ENCODE assay signal across 8 mouse cellular contexts in genomic region chr15:4027671-4028410, GRCm38 (mm10). TPM values are rescaled to one million over a fixed set of nuclear protein-coding genes. Genes with fewer than 3 reads are reported as not detected.
DNase-seq lines count a peak whose midpoint lies in the region; ATAC-seq and TF ChIP-seq lines count a peak whose summit lies in the region.

No protein-coding gene starts in this region.

- no peaks in the 10 kb centered on the region for H3K9me3 ChIP-seq in heart, embryonic 10.5 days
- no peaks in the 10 kb centered on the region for H3K9me3 ChIP-seq in hindbrain, embryonic 12.5 days (replicated peaks)
- H3K9me3 ChIP-seq in liver, postnatal 0 days (ENCODE audit: low read length), result no peaks in the 10 kb centered on the region

- no peaks in the 10 kb centered on the region for H3K36me3 ChIP-seq in heart, embryonic 10.5 days
- no peaks in the 10 kb centered on the region for H3K36me3 ChIP-seq in hindbrain, embryonic 12.5 days
- no peaks in the 10 kb centered on the region for H3K36me3 ChIP-seq in liver, postnatal 0 days (replicated peaks; ENCODE audit: insufficient read depth, low read length)

- H3K4me2 ChIP-seq in hindbrain, embryonic 12.5 days (replicated peaks), result peak overlapping the region; percentile 66
- peak overlapping the region; percentile 97 for H3K4me2 ChIP-seq in liver, postnatal 0 days (ENCODE audit: low read depth, low read length)

- ATAC-seq in hindbrain, embryonic 12.5 days (ENCODE audit: low FRiP score), result no peak; the same call in 1 of the 2 replicates
- ATAC-seq in liver, postnatal 0 days, result no peak

- peak overlapping the region; percentile 96 for H3K27ac ChIP-seq in heart, embryonic 10.5 days
- no peak overlapping the region for H3K27ac ChIP-seq in bone marrow, adult 2 months (ENCODE audit: control insufficient read depth, insufficient read depth, low read depth, low read length, poor library complexity)
- H3K27ac ChIP-seq in hindbrain, embryonic 12.5 days, result peak overlapping the region; percentile 91; the same call in 1 of the 2 replicates
- no peak overlapping the region for H3K27ac ChIP-seq in liver, postnatal 0 days (ENCODE audit: low read depth)

- TF ChIP-seq EP300 in liver, postnatal 0 days (IDR thresholded peaks at IDR 0.05; ENCODE audit: low read depth), result no peak

- H3K4me3 ChIP-seq in heart, embryonic 10.5 days, result peak overlapping the region; percentile 85
- peak overlapping the region; percentile 75 for H3K4me3 ChIP-seq in bone marrow, adult 2 months (replicated peaks; ENCODE audit: control insufficient read depth, low read depth, low read length)
- H3K4me3 ChIP-seq in hindbrain, embryonic 12.5 days, result peak overlapping the region; percentile 63
- peak overlapping the region; percentile 78 for H3K4me3 ChIP-seq in liver, postnatal 0 days (ENCODE audit: low read depth, low read length)

- H3K27me3 ChIP-seq in heart, embryonic 10.5 days (ENCODE audit: insufficient read depth, poor library complexity, severe bottlenecking), result no peaks in the 10 kb centered on the region
- H3K27me3 ChIP-seq in hindbrain, embryonic 12.5 days, result 0 out of 2 replicates have a peak, but pooled peaks cover 3% of the 10 kb centered on the region
- no peaks in the 10 kb centered on the region for H3K27me3 ChIP-seq in liver, postnatal 0 days (ENCODE audit: insufficient read depth, low read length)

- H3K4me1 ChIP-seq in heart, embryonic 10.5 days, result peaks cover 32% of the 10 kb centered on the region
- H3K4me1 ChIP-seq in bone marrow, adult 2 months (ENCODE audit: control insufficient read depth, insufficient read depth, low read length), result no peaks in the 10 kb centered on the region; the same call in 1 of the 2 replicates
- H3K4me1 ChIP-seq in hindbrain, embryonic 12.5 days, result peaks cover 15% of the 10 kb centered on the region
- peaks cover 3% of the 10 kb centered on the region for H3K4me1 ChIP-seq in liver, postnatal 0 days (ENCODE audit: insufficient read depth)

- peak overlapping the region; percentile 67 for H3K9ac ChIP-seq in hindbrain, embryonic 12.5 days
- peak overlapping the region; percentile 68 for H3K9ac ChIP-seq in liver, postnatal 0 days (replicated peaks)

- intact Hi-C loops in heart, postnatal 14 days (cut with DNase I), result no loop called here

- WGBS in heart, embryonic 10.5 days, result 10% methylated on average over 6 of the region's 6 CpGs
- WGBS in bone marrow, adult 2 months, result 17% methylated on average over 6 of the region's 6 CpGs
- WGBS in hindbrain, embryonic 12.5 days, result 13% methylated on average over 6 of the region's 6 CpGs
- WGBS in liver, postnatal 0 days (ENCODE audit: insufficient replicate concordance), result 21% methylated on average over 6 of the region's 6 CpGs

- no peak for TF ChIP-seq CTCF in bone marrow, adult 2 months (IDR thresholded peaks at IDR 0.05; ENCODE audit: control insufficient read depth, insufficient read depth, low read length)
- TF ChIP-seq CTCF in liver, postnatal 0 days (IDR thresholded peaks at IDR 0.05; ENCODE audit: low read depth), result no peak

- TF ChIP-seq POLR2A in bone marrow, adult 2 months (IDR thresholded peaks at IDR 0.05; ENCODE audit: borderline replicate concordance, control insufficient read depth, low read depth, low read length), result no peak

- DNase-seq in heart, embryonic 10.5 days (ENCODE audit: low spot score), result no peak
- DNase-seq in heart, postnatal 14 days, result no peak
- DNase-seq in liver, postnatal 0 days, result no peak
- no peak for DNase-seq in thymus, postnatal 4 days
- no peak for DNase-seq in thymus, postnatal 10 days (ENCODE audit: low spot score in 2 of 2)
- DNase-seq in urinary bladder, adult 18-20 months (ENCODE audit: low spot score in 2 of 2), result no peak

RNA-seq across cellular contexts. Expression of gene Oxct1, which starts 1.7 kb away (rescaled TPM):
- 159 and 217 TPM in 2 replicates for polyA plus RNA-seq in heart, embryonic 10.5 days (2016; fragmentation: Nextera tagmentation; extraction: Ambion mirVana)
- 100 to 1,000 TPM; 531 to 576 TPM for total RNA-seq in heart, postnatal 14 days (2021)
- polyA plus RNA-seq in bone marrow, adult 2 months (2011; ENCODE audit: insufficient read depth, insufficient read length, low replicate concordance, missing spikeins), result 12.6 and 31.6 TPM in 2 replicates
- polyA plus RNA-seq in hindbrain, embryonic 12.5 days (2016; fragmentation: Nextera tagmentation; extraction: Ambion mirVana), result 200 and 208 TPM in 2 replicates
- 14.3 and 16.2 TPM in 2 replicates for polyA plus RNA-seq in liver, postnatal 0 days (2015; fragmentation: Nextera tagmentation; extraction: Ambion mirVana)

RNA-seq across cellular contexts. Expression of gene AW549877, which starts 32.3 kb away (rescaled TPM):
- 32.4 and 39.0 TPM in 2 replicates for polyA plus RNA-seq in heart, embryonic 10.5 days (2016; fragmentation: Nextera tagmentation; extraction: Ambion mirVana)
- 10 to 100 TPM; 24.5 to 26.5 TPM for total RNA-seq in heart, postnatal 14 days (2021)
- 4.2 and 12.3 TPM in 2 replicates for polyA plus RNA-seq in bone marrow, adult 2 months (2011; ENCODE audit: insufficient read depth, insufficient read length, low replicate concordance, missing spikeins)
- polyA plus RNA-seq in hindbrain, embryonic 12.5 days (2016; fragmentation: Nextera tagmentation; extraction: Ambion mirVana), result 57.2 and 61.6 TPM in 2 replicates
- 5.4 and 5.7 TPM in 2 replicates for polyA plus RNA-seq in liver, postnatal 0 days (2015; fragmentation: Nextera tagmentation; extraction: Ambion mirVana)

RNA-seq across cellular contexts. Expression of gene Fbxo4, which starts 48.5 kb away (rescaled TPM):
- 8.8 and 10.0 TPM in 2 replicates for polyA plus RNA-seq in heart, embryonic 10.5 days (2016; fragmentation: Nextera tagmentation; extraction: Ambion mirVana)
- total RNA-seq in heart, postnatal 14 days (2021), result 1 to 10 TPM; 8.6 to 9.7 TPM
- 8.3 and 15.6 TPM in 2 replicates for polyA plus RNA-seq in bone marrow, adult 2 months (2011; ENCODE audit: insufficient read depth, insufficient read length, low replicate concordance, missing spikeins)
- 9.0 and 9.8 TPM in 2 replicates for polyA plus RNA-seq in hindbrain, embryonic 12.5 days (2016; fragmentation: Nextera tagmentation; extraction: Ambion mirVana)
- polyA plus RNA-seq in liver, postnatal 0 days (2015; fragmentation: Nextera tagmentation; extraction: Ambion mirVana), result 8.6 and 9.2 TPM in 2 replicates

Comparison
In these comparisons a context has a peak if more than half of its experiments do, and no peak if none do; other contexts are left out.
1. H3K27ac ChIP-seq: peak in heart, embryonic 10.5 days (single experiment) and hindbrain, embryonic 12.5 days (single experiment); none in bone marrow, adult 2 months (single experiment) and liver, postnatal 0 days (single experiment).
2. Peak in every context shown above with its lines, with median percentiles within 50 percentile points of each other: H3K4me3 ChIP-seq.